Mouse (Mus musculus): ENCODE results near the gene Folr1.

- TF ChIP-seq CTCF (IDR thresholded peaks at IDR 0.05; ENCODE audit: borderline replicate concordance, insufficient read depth, low read depth, low read length) = no peak
- TF ChIP-seq POLR2A (IDR thresholded peaks at IDR 0.05; ENCODE audit: borderline replicate concordance, insufficient read depth, low read length) = no peak
These were observed 3.1 kb downstream of the Folr1 start for GRCm38 (mm10) chr7:101867482-101867881.

Data from cerebellum, adult 2 months (tissue).